Mouse (Mus musculus): ENCODE measurements around the gene Snx30. TPM values are rescaled to one million over a fixed set of nuclear protein-coding genes. Genes with fewer than 3 reads are reported as not detected.

Snx30 gene
- polyA plus RNA-seq, 1 experiment from 2014 or later, result 19.1 TPM

GRCm38 (mm10) chr4:59823470-59823869, 17.8 kb downstream of the Snx30 start:
- H3K4me1 ChIP-seq (replicated peaks; ENCODE audit: control insufficient read depth, insufficient read depth, low read length), result peaks cover 4% of the 10 kb centered on the region
- H3K27ac ChIP-seq (ENCODE audit: low read depth, low read length), result no peak overlapping the region
- DNase-seq (ENCODE audit: low spot score) (no peak), ATAC-seq (ENCODE audit: low FRiP score) (no peak)
- H3K4me3 ChIP-seq (ENCODE audit: low read depth, low read length), result no peak overlapping the region
- H3K27me3 ChIP-seq (ENCODE audit: control insufficient read depth, insufficient read depth, low read length), result no peaks in the 10 kb centered on the region
- WGBS, result 76% methylated on average over 7 of the region's 7 CpGs
- no peaks in the 10 kb centered on the region for H3K36me3 ChIP-seq (ENCODE audit: control insufficient read depth, insufficient read depth, low read length)
- H3K4me2 ChIP-seq (replicated peaks; ENCODE audit: low read depth, low read length), result no peak overlapping the region
- H3K9me3 ChIP-seq (ENCODE audit: control insufficient read depth, low read length), result no peaks in the 10 kb centered on the region
- no peak overlapping the region for H3K9ac ChIP-seq (ENCODE audit: low read depth, low read length)

- Histone ChIP-seq H3K27me3 (ENCODE audit: control insufficient read depth, insufficient read depth, low read length) (no peaks in the 10 kb centered on the region), H3K27ac (ENCODE audit: low read depth, low read length) (no peak overlapping the region), H3K36me3 (ENCODE audit: control insufficient read depth, insufficient read depth, low read length) (no peaks in the 10 kb centered on the region), H3K9me3 (ENCODE audit: control insufficient read depth, low read length) (no peaks in the 10 kb centered on the region), H3K4me3 (ENCODE audit: low read depth, low read length) (no peak overlapping the region), H3K4me1 (replicated peaks; ENCODE audit: control insufficient read depth, insufficient read depth, low read length) (no peaks in the 10 kb centered on the region), H3K4me2 (replicated peaks; ENCODE audit: low read depth, low read length) (no peak overlapping the region), H3K9ac (ENCODE audit: low read depth, low read length) (no peak overlapping the region)
- DNase-seq (ENCODE audit: low spot score) (no peak), ATAC-seq (ENCODE audit: low FRiP score) (no peak)
- WGBS, result 91% methylated on average over 5 of the region's 5 CpGs
Observed at GRCm38 (mm10) chr4:59824860-59825259, 19.2 kb downstream of the Snx30 start.

GRCm38 (mm10) chr4:59825634-59826033, 20.0 kb downstream of the Snx30 start:
- Histone ChIP-seq H3K36me3 (ENCODE audit: control insufficient read depth, insufficient read depth, low read length) (no peaks in the 10 kb centered on the region), H3K4me3 (ENCODE audit: low read depth, low read length) (no peak overlapping the region), H3K9ac (ENCODE audit: low read depth, low read length) (no peak overlapping the region), H3K27me3 (ENCODE audit: control insufficient read depth, insufficient read depth, low read length) (no peaks in the 10 kb centered on the region), H3K9me3 (ENCODE audit: control insufficient read depth, low read length) (no peaks in the 10 kb centered on the region), H3K4me1 (replicated peaks; ENCODE audit: control insufficient read depth, insufficient read depth, low read length) (no peaks in the 10 kb centered on the region), H3K27ac (ENCODE audit: low read depth, low read length) (no peak overlapping the region), H3K4me2 (replicated peaks; ENCODE audit: low read depth, low read length) (no peak overlapping the region)
- ATAC-seq (ENCODE audit: low FRiP score) (no peak), DNase-seq (ENCODE audit: low spot score) (no peak)
- WGBS, result 85% methylated on average over 6 of the region's 6 CpGs

GRCm38 (mm10) chr4:59826381-59826780, 20.7 kb downstream of the Snx30 start:
- H3K36me3 ChIP-seq (ENCODE audit: control insufficient read depth, insufficient read depth, low read length), result no peaks in the 10 kb centered on the region

GRCm38 (mm10) chr4:59829072-59829471, 23.4 kb downstream of the Snx30 start:
- Histone ChIP-seq H3K27me3 (ENCODE audit: control insufficient read depth, insufficient read depth, low read length) (no peaks in the 10 kb centered on the region), H3K4me1 (replicated peaks; ENCODE audit: control insufficient read depth, insufficient read depth, low read length) (no peaks in the 10 kb centered on the region), H3K4me3 (ENCODE audit: low read depth, low read length) (no peak overlapping the region), H3K27ac (ENCODE audit: low read depth, low read length) (no peak overlapping the region), H3K9me3 (ENCODE audit: control insufficient read depth, low read length) (no peaks in the 10 kb centered on the region), H3K36me3 (ENCODE audit: control insufficient read depth, insufficient read depth, low read length) (no peaks in the 10 kb centered on the region), H3K9ac (ENCODE audit: low read depth, low read length) (no peak overlapping the region), H3K4me2 (replicated peaks; ENCODE audit: low read depth, low read length) (no peak overlapping the region)
- ATAC-seq (ENCODE audit: low FRiP score), result no peak
- DNase-seq (ENCODE audit: low spot score), result no peak
- WGBS, result 90% methylated on average over 4 of the region's 4 CpGs

More at GRCm38 (mm10) chr4:59826381-59826780, 20.7 kb downstream of the Snx30 start:
- no peaks in the 10 kb centered on the region for H3K27me3 ChIP-seq (ENCODE audit: control insufficient read depth, insufficient read depth, low read length)
- DNase-seq (ENCODE audit: low spot score) (no peak), ATAC-seq (ENCODE audit: low FRiP score) (no peak)
- H3K9ac ChIP-seq (ENCODE audit: low read depth, low read length), result no peak overlapping the region
- no peaks in the 10 kb centered on the region for H3K9me3 ChIP-seq (ENCODE audit: control insufficient read depth, low read length)
- no peaks in the 10 kb centered on the region for H3K4me1 ChIP-seq (replicated peaks; ENCODE audit: control insufficient read depth, insufficient read depth, low read length)
- H3K27ac ChIP-seq (ENCODE audit: low read depth, low read length), result no peak overlapping the region
- no peak overlapping the region for H3K4me2 ChIP-seq (replicated peaks; ENCODE audit: low read depth, low read length)
- WGBS, result 95% methylated on average over 5 of the region's 5 CpGs
- H3K4me3 ChIP-seq (ENCODE audit: low read depth, low read length), result no peak overlapping the region

- Histone ChIP-seq H3K4me3 (ENCODE audit: low read depth, low read length) (no peak overlapping the region), H3K36me3 (ENCODE audit: control insufficient read depth, insufficient read depth, low read length) (no peaks in the 10 kb centered on the region), H3K4me1 (replicated peaks; ENCODE audit: control insufficient read depth, insufficient read depth, low read length) (no peaks in the 10 kb centered on the region), H3K27ac (ENCODE audit: low read depth, low read length) (no peak overlapping the region), H3K27me3 (ENCODE audit: control insufficient read depth, insufficient read depth, low read length) (no peaks in the 10 kb centered on the region), H3K9me3 (ENCODE audit: control insufficient read depth, low read length) (no peaks in the 10 kb centered on the region), H3K9ac (ENCODE audit: low read depth, low read length) (no peak overlapping the region), H3K4me2 (replicated peaks; ENCODE audit: low read depth, low read length) (no peak overlapping the region)
- ATAC-seq (ENCODE audit: low FRiP score), result no peak
- 92% methylated on average over 5 of the region's 5 CpGs for WGBS
- DNase-seq (ENCODE audit: low spot score), result no peak
Observed at GRCm38 (mm10) chr4:59831038-59831437, 25.4 kb downstream of the Snx30 start.

GRCm38 (mm10) chr4:59832810-59833209, 27.2 kb downstream of the Snx30 start:
- Histone ChIP-seq H3K9ac (ENCODE audit: low read depth, low read length) (no peak overlapping the region), H3K4me2 (replicated peaks; ENCODE audit: low read depth, low read length) (no peak overlapping the region), H3K9me3 (ENCODE audit: control insufficient read depth, low read length) (no peaks in the 10 kb centered on the region), H3K27me3 (ENCODE audit: control insufficient read depth, insufficient read depth, low read length) (no peaks in the 10 kb centered on the region), H3K4me3 (ENCODE audit: low read depth, low read length) (no peak overlapping the region), H3K36me3 (ENCODE audit: control insufficient read depth, insufficient read depth, low read length) (no peaks in the 10 kb centered on the region), H3K27ac (ENCODE audit: low read depth, low read length) (no peak overlapping the region), H3K4me1 (replicated peaks; ENCODE audit: control insufficient read depth, insufficient read depth, low read length) (no peaks in the 10 kb centered on the region)
- ATAC-seq (ENCODE audit: low FRiP score) (no peak), DNase-seq (ENCODE audit: low spot score) (no peak)
- 82% methylated on average over 6 of the region's 6 CpGs for WGBS

GRCm38 (mm10) chr4:59837659-59838058, 32.0 kb downstream of the Snx30 start:
- no peak overlapping the region for H3K9ac ChIP-seq (ENCODE audit: low read depth, low read length)
- H3K4me3 ChIP-seq (ENCODE audit: low read depth, low read length), result no peak overlapping the region
- H3K4me1 ChIP-seq (replicated peaks; ENCODE audit: control insufficient read depth, insufficient read depth, low read length), result no peaks in the 10 kb centered on the region
- ATAC-seq (ENCODE audit: low FRiP score), result no peak
- H3K27me3 ChIP-seq (ENCODE audit: control insufficient read depth, insufficient read depth, low read length), result no peaks in the 10 kb centered on the region
- H3K36me3 ChIP-seq (ENCODE audit: control insufficient read depth, insufficient read depth, low read length), result no peaks in the 10 kb centered on the region
- H3K9me3 ChIP-seq (ENCODE audit: control insufficient read depth, low read length), result no peaks in the 10 kb centered on the region
- H3K4me2 ChIP-seq (replicated peaks; ENCODE audit: low read depth, low read length), result no peak overlapping the region
- no peak overlapping the region for H3K27ac ChIP-seq (ENCODE audit: low read depth, low read length)
- WGBS, result 82% methylated on average over 7 of the region's 7 CpGs
- DNase-seq (ENCODE audit: low spot score), result no peak

- WGBS, result 87% methylated on average over 15 of the region's 15 CpGs
- Histone ChIP-seq H3K9me3 (ENCODE audit: control insufficient read depth, low read length) (no peaks in the 10 kb centered on the region), H3K27me3 (ENCODE audit: control insufficient read depth, insufficient read depth, low read length) (no peaks in the 10 kb centered on the region), H3K27ac (ENCODE audit: low read depth, low read length) (no peak overlapping the region), H3K4me2 (replicated peaks; ENCODE audit: low read depth, low read length) (no peak overlapping the region), H3K9ac (ENCODE audit: low read depth, low read length) (no peak overlapping the region), H3K36me3 (ENCODE audit: control insufficient read depth, insufficient read depth, low read length) (no peaks in the 10 kb centered on the region), H3K4me3 (ENCODE audit: low read depth, low read length) (no peak overlapping the region), H3K4me1 (replicated peaks; ENCODE audit: control insufficient read depth, insufficient read depth, low read length) (no peaks in the 10 kb centered on the region)
- ATAC-seq (ENCODE audit: low FRiP score), result no peak
- no peak for DNase-seq (ENCODE audit: low spot score)
Observed at GRCm38 (mm10) chr4:59844460-59845244, 39.0 kb downstream of the Snx30 start.

Measured in hindbrain, embryonic 11.5 days (tissue).